Mouse (Mus musculus) urinary bladder, postnatal 14 days (tissue): ENCODE results near the gene Cpd.
A peak's percentile ranks its signal among the peaks of the same experiment; 100 is the strongest.

Experiments used
- DNase-seq: peaks from one replicate; pipeline ENCODE4 v3.0.0; 2021; ENCODE audit warnings: low spot score

The Cpd gene

GRCm38 (mm10) chr11:76846878-76847222 is at the start of gene Cpd:
Cpd (minus strand) TSS chr11:76847018.
- peak; percentile 98 for DNase-seq

GRCm38 (mm10) chr11:76896360-76896759 is 49.5 kb upstream of the Cpd start:
- no peak for DNase-seq

- peak; percentile 72 for DNase-seq
Measured at GRCm38 (mm10) chr11:76894240-76894639, 47.4 kb upstream of the Cpd start.

- DNase-seq: peak; percentile 25
Measured at GRCm38 (mm10) chr11:76893570-76893969, 46.8 kb upstream of the Cpd start.

- DNase-seq: no peak
Measured at GRCm38 (mm10) chr11:76892972-76893371, 46.2 kb upstream of the Cpd start.

- DNase-seq: no peak
Measured at GRCm38 (mm10) chr11:76891738-76892349, 45.0 kb upstream of the Cpd start.

GRCm38 (mm10) chr11:76891171-76891570 is 44.4 kb upstream of the Cpd start:
- no peak for DNase-seq

GRCm38 (mm10) chr11:76889339-76890164 is 42.7 kb upstream of the Cpd start:
- peak; percentile 37 for DNase-seq

- DNase-seq: no peak
Measured at GRCm38 (mm10) chr11:76884451-76884850, 37.6 kb upstream of the Cpd start.

- no peak for DNase-seq
Measured at GRCm38 (mm10) chr11:76879816-76880215, 33.0 kb upstream of the Cpd start.

GRCm38 (mm10) chr11:76874766-76875165 is 27.9 kb upstream of the Cpd start:
- peak; percentile 24 for DNase-seq

- no peak for DNase-seq
Measured at GRCm38 (mm10) chr11:76873865-76874264, 27.0 kb upstream of the Cpd start.

- no peak for DNase-seq
Measured at GRCm38 (mm10) chr11:76872556-76873234, 25.9 kb upstream of the Cpd start.

- DNase-seq: no peak
Measured at GRCm38 (mm10) chr11:76861185-76861584, 14.4 kb upstream of the Cpd start.

- DNase-seq: no peak
Measured at GRCm38 (mm10) chr11:76859261-76859660, 12.4 kb upstream of the Cpd start.

GRCm38 (mm10) chr11:76858781-76859180 is 12.0 kb upstream of the Cpd start:
- no peak for DNase-seq

- DNase-seq: no peak
Measured at GRCm38 (mm10) chr11:76857111-76857510, 10.3 kb upstream of the Cpd start.

- no peak for DNase-seq
Measured at GRCm38 (mm10) chr11:76856601-76857000, 9.8 kb upstream of the Cpd start.

- peak; percentile 24 for DNase-seq
Measured at GRCm38 (mm10) chr11:76854475-76855341, 7.9 kb upstream of the Cpd start.

- DNase-seq: peak; percentile 2
Measured at GRCm38 (mm10) chr11:76851512-76851911, 4.7 kb upstream of the Cpd start.

GRCm38 (mm10) chr11:76849596-76849995 is 2.8 kb upstream of the Cpd start:
- DNase-seq: peak; percentile 3

GRCm38 (mm10) chr11:76848081-76848480 is 1.3 kb upstream of the Cpd start:
- DNase-seq: no peak
